Mouse (Mus musculus): ENCODE results near the gene Vps13d. TPM values are rescaled to one million over a fixed set of nuclear protein-coding genes. Genes with fewer than 3 reads are reported as not detected.
"Not testable (repeated sequence)": the region's sequence is repeated elsewhere in the genome, so short reads cannot be mapped to it uniquely, and the experiment has no call there.

Vps13d gene
- polyA plus RNA-seq, 1 experiment from 2014 or later, result 6.6 TPM

- Histone ChIP-seq H3K4me2 (peak overlapping the region; percentile 88), H3K27ac (replicated peaks) (no peak overlapping the region), H3K9me3 (no peaks in the 10 kb centered on the region), H3K27me3 (replicated peaks) (no peaks in the 10 kb centered on the region), H3K9ac (peak overlapping the region; percentile 95; the same call in 1 of the 2 replicates), H3K4me1 (peaks cover 22% of the 10 kb centered on the region), H3K36me3 (peaks cover 33% of the 10 kb centered on the region), H3K4me3 (no peak overlapping the region)
- no peak for ATAC-seq (ENCODE audit: extremely low read depth, insufficient number of reproducible peaks, low FRiP score, low TSS enrichment)
Measured at GRCm38 (mm10) chr4:145192686-145193085, 2.1 kb downstream of the Vps13d start.

- Histone ChIP-seq H3K27ac (replicated peaks) (no peak overlapping the region), H3K36me3 (peaks cover 70% of the 10 kb centered on the region), H3K9me3 (no peaks in the 10 kb centered on the region), H3K27me3 (replicated peaks) (no peaks in the 10 kb centered on the region), H3K4me3 (no peak overlapping the region), H3K9ac (no peak overlapping the region), H3K4me2 (no peak overlapping the region), H3K4me1 (peaks cover 21% of the 10 kb centered on the region)
- no peak for ATAC-seq (ENCODE audit: extremely low read depth, insufficient number of reproducible peaks, low FRiP score, low TSS enrichment)
Measured at GRCm38 (mm10) chr4:145188561-145188960, 6.2 kb downstream of the Vps13d start.

- Histone ChIP-seq H3K4me1 (peaks cover 12% of the 10 kb centered on the region), H3K4me2 (no peak overlapping the region), H3K9me3 (no peaks in the 10 kb centered on the region), H3K9ac (no peak overlapping the region), H3K27me3 (replicated peaks) (no peaks in the 10 kb centered on the region), H3K36me3 (peaks cover 77% of the 10 kb centered on the region), H3K4me3 (no peak overlapping the region), H3K27ac (replicated peaks) (no peak overlapping the region)
- no peak for ATAC-seq (ENCODE audit: extremely low read depth, insufficient number of reproducible peaks, low FRiP score, low TSS enrichment)
- 70% methylated on average over 2 of the region's 2 CpGs for WGBS
Measured at GRCm38 (mm10) chr4:145187619-145188018, 7.2 kb downstream of the Vps13d start.

DNA sequence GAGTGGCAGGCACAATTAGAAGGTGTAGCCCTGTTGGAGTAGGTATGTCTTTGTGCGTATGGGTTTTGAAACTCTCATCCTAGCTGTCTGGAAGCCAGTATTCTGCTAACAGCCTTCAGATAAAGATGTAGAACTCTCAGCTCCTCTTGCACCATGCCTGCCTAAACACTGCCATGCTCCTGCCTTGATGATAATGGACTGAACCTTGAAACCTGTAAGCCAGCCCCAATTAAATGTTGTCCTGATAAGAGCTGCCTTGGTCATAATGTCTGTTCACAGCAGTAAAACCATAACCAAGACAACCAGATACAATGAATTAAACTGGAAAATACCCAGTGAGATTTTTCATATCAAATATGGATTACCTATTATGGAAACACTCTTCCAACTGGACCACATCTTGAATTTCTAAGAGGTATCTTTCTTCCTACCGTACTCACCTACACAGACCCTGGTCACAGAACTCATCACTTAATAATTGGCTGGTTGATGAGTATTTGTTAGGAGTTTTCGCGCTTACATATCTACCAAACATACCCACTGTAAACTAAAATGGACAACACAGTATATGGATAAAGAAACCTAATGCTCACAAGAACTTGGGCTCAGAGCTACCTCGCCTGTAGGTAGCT lies 15.8 kb downstream of the Vps13d start:
- Histone ChIP-seq H3K4me3 (no peak overlapping the region), H3K9ac (no peak overlapping the region), H3K27ac (replicated peaks) (no peak overlapping the region), H3K27me3 (replicated peaks) (no peaks in the 10 kb centered on the region), H3K4me1 (no peaks in the 10 kb centered on the region), H3K4me2 (no peak overlapping the region), H3K36me3 (peaks cover 91% of the 10 kb centered on the region), H3K9me3 (no peaks in the 10 kb centered on the region)
- WGBS, result 94% methylated on average over 5 of the region's 5 CpGs
- no peak for ATAC-seq (ENCODE audit: extremely low read depth, insufficient number of reproducible peaks, low FRiP score, low TSS enrichment)

GRCm38 (mm10) chr4:145165542-145165941 lies 29.3 kb downstream of the Vps13d start:
- H3K27me3 ChIP-seq (replicated peaks); H3K4me2 ChIP-seq; H3K9me3 ChIP-seq; H3K27ac ChIP-seq (replicated peaks); H3K4me1 ChIP-seq; ATAC-seq (ENCODE audit: extremely low read depth, insufficient number of reproducible peaks, low FRiP score, low TSS enrichment); H3K4me3 ChIP-seq; H3K9ac ChIP-seq: not testable (repeated sequence)
- 93% methylated on average over 3 of the region's 3 CpGs for WGBS
- peaks cover 97% of the 10 kb centered on the region for H3K36me3 ChIP-seq

DNA sequence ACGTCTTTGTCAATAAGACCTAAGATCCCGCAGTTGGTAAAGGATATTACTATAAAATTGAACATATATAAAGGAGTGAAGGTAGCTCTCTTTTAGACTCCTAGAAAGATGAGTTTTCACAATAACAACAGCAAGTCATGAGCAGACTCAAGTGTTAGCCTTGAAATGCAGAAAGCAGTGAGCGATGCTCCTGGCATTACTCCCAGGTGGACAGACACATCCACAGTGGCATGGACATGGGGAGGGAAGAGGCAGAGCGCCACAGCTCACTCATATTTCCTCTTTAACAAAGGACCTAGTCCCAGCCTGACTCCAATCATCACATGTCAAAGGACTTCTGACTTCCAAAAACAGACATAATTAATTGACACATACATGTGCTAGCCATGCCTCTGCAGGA lies 30.7 kb downstream of the Vps13d start:
- no peaks in the 10 kb centered on the region for H3K9me3 ChIP-seq
- no peaks in the 10 kb centered on the region for H3K27me3 ChIP-seq (replicated peaks)
- H3K4me2 ChIP-seq, result no peak overlapping the region
- H3K4me3 ChIP-seq, result no peak overlapping the region
- ATAC-seq (ENCODE audit: extremely low read depth, insufficient number of reproducible peaks, low FRiP score, low TSS enrichment), result no peak
- WGBS, result 94% methylated on average over 4 of the region's 4 CpGs
- peaks cover 97% of the 10 kb centered on the region for H3K36me3 ChIP-seq
- H3K9ac ChIP-seq, result no peak overlapping the region
- H3K4me1 ChIP-seq, result no peaks in the 10 kb centered on the region
- H3K27ac ChIP-seq (replicated peaks), result no peak overlapping the region

DNA sequence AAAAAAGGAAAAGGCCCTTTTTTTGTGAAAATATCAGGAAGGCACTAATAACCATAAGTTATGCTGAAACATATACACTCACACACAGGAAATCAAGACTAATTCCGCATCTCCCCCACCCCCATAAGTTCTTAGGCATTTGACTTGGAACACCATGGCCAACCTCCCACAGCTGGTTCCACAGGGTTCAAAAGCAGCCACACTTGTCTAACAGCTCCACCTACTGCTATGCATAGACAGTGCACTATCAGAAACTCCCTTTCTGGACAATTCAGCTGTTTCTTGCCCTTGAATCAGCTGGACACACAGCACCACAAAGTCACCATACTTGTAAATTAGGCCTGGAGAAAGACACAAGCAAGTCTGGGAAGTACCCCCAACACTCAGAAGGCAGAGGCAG lies 33.6 kb downstream of the Vps13d start:
- no peak for ATAC-seq (ENCODE audit: extremely low read depth, insufficient number of reproducible peaks, low FRiP score, low TSS enrichment)
- no peak overlapping the region for H3K27ac ChIP-seq (replicated peaks)
- H3K4me1 ChIP-seq, result no peaks in the 10 kb centered on the region
- peaks cover 99% of the 10 kb centered on the region for H3K36me3 ChIP-seq
- H3K27me3 ChIP-seq (replicated peaks), result no peaks in the 10 kb centered on the region
- no peaks in the 10 kb centered on the region for H3K9me3 ChIP-seq
- 83% methylated on average over 1 of the region's 1 CpGs for WGBS
- no peak overlapping the region for H3K9ac ChIP-seq
- no peak overlapping the region for H3K4me2 ChIP-seq
- H3K4me3 ChIP-seq, result no peak overlapping the region

- Histone ChIP-seq H3K27me3 (replicated peaks) (no peaks in the 10 kb centered on the region), H3K9ac (no peak overlapping the region), H3K4me1 (no peaks in the 10 kb centered on the region), H3K4me2 (no peak overlapping the region), H3K9me3 (no peaks in the 10 kb centered on the region), H3K4me3 (no peak overlapping the region), H3K36me3 (peaks cover 96% of the 10 kb centered on the region), H3K27ac (replicated peaks) (no peak overlapping the region)
- ATAC-seq (ENCODE audit: extremely low read depth, insufficient number of reproducible peaks, low FRiP score, low TSS enrichment), result no peak
- 45% methylated on average over 8 of the region's 8 CpGs for WGBS
Measured at GRCm38 (mm10) chr4:145155956-145156355, 38.8 kb downstream of the Vps13d start.

- H3K36me3 ChIP-seq, result peaks cover 96% of the 10 kb centered on the region
- 94% methylated on average over 1 of the region's 1 CpGs for WGBS
- no peak for ATAC-seq (ENCODE audit: extremely low read depth, insufficient number of reproducible peaks, low FRiP score, low TSS enrichment)
Measured at GRCm38 (mm10) chr4:145151103-145151486, 43.7 kb downstream of the Vps13d start.

DNA sequence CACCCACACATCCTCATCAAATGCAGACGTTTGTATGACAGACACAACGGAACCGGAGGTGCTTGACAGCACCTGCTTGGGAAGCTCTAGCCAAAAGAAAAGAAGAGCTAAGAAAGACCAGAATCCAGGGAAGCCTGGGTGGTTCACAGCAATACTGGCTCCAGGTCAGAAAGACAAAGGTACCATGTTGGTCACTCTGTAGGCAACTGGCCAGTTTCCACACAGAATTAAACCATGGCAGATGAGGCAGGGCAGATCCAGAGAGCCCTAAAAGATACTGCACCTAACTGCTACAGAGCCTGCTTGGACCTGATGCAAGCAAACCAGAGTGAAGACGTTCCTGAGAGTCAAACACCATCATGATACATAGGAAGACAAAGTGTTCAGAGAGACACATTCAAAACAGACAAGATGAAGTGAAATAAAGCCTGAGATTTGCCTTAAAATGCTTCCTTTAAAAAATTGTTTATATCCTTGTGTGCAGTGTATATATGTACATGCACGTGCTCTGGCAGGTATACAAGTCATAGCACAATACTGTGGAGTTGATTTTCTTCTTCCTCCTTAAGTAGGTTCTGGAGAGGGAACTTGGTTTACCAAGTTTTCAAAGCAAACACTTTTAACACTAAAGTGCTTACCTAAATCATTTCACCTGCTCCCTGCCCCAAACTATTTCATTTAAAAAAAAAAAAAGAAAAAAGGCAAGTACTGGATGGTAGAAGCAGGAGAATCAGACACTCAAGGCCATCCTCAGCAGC lies 44.3 kb downstream of the Vps13d start:
- no peak overlapping the region for H3K4me3 ChIP-seq
- H3K27ac ChIP-seq (replicated peaks), result no peak overlapping the region
- 81% methylated on average over 5 of the region's 5 CpGs for WGBS
- no peak for ATAC-seq (ENCODE audit: extremely low read depth, insufficient number of reproducible peaks, low FRiP score, low TSS enrichment)
- no peak overlapping the region for H3K4me2 ChIP-seq
- H3K4me1 ChIP-seq, result peaks cover 13% of the 10 kb centered on the region
- H3K9me3 ChIP-seq, result no peaks in the 10 kb centered on the region
- peaks cover 96% of the 10 kb centered on the region for H3K36me3 ChIP-seq
- no peak overlapping the region for H3K9ac ChIP-seq
- H3K27me3 ChIP-seq (replicated peaks), result no peaks in the 10 kb centered on the region

More at GRCm38 (mm10) chr4:145151103-145151486, 43.7 kb downstream of the Vps13d start:
- Histone ChIP-seq H3K27me3 (replicated peaks) (no peaks in the 10 kb centered on the region), H3K9ac (no peak overlapping the region), H3K4me1 (peaks cover 13% of the 10 kb centered on the region), H3K27ac (replicated peaks) (no peak overlapping the region), H3K9me3 (no peaks in the 10 kb centered on the region), H3K4me3 (no peak overlapping the region), H3K4me2 (no peak overlapping the region)

DNA sequence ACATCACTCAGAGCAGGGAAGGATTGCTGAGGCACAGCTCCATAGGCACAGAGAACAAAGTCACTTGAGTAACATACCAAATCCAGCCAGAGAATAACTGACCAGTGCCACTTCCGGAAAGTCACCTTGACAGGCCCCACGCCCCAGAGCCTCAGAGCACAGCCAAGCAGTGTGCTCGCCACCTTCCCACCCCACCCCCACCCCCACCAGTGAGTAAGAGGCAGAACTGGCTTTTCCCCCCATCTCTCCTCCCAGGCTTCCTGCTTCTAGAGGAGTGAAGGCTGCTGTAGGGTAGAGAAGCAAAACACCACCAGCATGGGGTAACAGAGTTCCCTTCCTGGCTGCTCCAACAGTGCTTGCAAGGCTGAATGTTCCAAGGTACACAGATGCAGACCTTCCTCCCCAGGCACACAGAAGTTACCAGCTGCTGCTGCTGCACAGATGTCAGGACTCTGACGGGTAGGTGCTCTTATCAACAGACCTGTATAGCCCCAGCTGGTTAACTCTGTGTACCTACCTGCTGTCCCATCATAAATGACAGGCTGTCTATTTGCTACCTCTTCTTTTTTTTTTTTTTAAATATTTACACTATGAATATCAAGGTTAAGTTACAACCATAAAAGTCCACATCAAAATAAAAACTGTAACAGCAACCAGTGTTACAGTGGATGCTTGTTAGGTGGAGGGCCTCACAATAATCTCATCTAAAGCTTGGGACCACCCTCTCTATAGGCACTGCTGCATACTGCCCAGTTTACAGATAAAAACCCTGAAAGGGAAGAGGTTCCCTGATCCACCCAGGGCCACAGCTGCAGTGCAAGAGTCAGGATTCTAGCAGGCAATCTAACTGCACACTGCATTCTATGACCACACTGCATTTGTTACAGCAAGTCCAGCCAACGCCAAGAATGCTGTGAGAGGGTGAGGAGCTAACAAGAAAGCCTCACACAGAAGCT lies 47.5 kb downstream of the Vps13d start:
- peaks cover 13% of the 10 kb centered on the region for H3K4me1 ChIP-seq
- no peaks in the 10 kb centered on the region for H3K9me3 ChIP-seq
- H3K4me2 ChIP-seq, result no peak overlapping the region
- no peak overlapping the region for H3K9ac ChIP-seq
- 30% methylated on average over 5 of the region's 5 CpGs for WGBS
- H3K36me3 ChIP-seq, result peaks cover 99% of the 10 kb centered on the region
- no peaks in the 10 kb centered on the region for H3K27me3 ChIP-seq (replicated peaks)
- ATAC-seq (ENCODE audit: extremely low read depth, insufficient number of reproducible peaks, low FRiP score, low TSS enrichment), result no peak
- peak overlapping the region; percentile 58 for H3K27ac ChIP-seq (replicated peaks)
- no peak overlapping the region for H3K4me3 ChIP-seq
